Mouse (Mus musculus) adrenal gland, postnatal 10 days (tissue): Measurements from ENCODE around the gene Arhgap27. TPM values are rescaled to one million over a fixed set of nuclear protein-coding genes. Genes with fewer than 3 reads are reported as not detected.

Experiments used
- DNase-seq: peaks from one replicate; pipeline ENCODE4 v3.0.0; 2021; ENCODE audit warnings: mixed read lengths
- total RNA-seq, 2 experiments: library from RNA; stranded (reverse); gene quantifications; 2 replicates each; pipeline ENCODE4 v1.2.3; 2021

The Arhgap27 gene
- total RNA-seq, 2 experiments from 2014 or later = 23.1 to 24.5 TPM

- DNase-seq = no peak
These were observed 7.4 kb downstream of the Arhgap27 start for GRCm38 (mm10) chr11:103356032-103356571.

- DNase-seq = no peak
These were observed 8.2 kb downstream of the Arhgap27 start for GRCm38 (mm10) chr11:103355251-103355650.

- DNase-seq = no peak
These were observed 9.5 kb downstream of the Arhgap27 start for GRCm38 (mm10) chr11:103354033-103354432.

- DNase-seq = no peak
These were observed 11.2 kb downstream of the Arhgap27 start for GRCm38 (mm10) chr11:103352239-103352814.

GRCm38 (mm10) chr11:103350711-103351315 is 12.7 kb downstream of the Arhgap27 start:
- no peak for DNase-seq

- DNase-seq = no peak
These were observed 13.8 kb downstream of the Arhgap27 start for GRCm38 (mm10) chr11:103349699-103350098.

GRCm38 (mm10) chr11:103346657-103347056 is 16.8 kb downstream of the Arhgap27 start:
- no peak for DNase-seq

GRCm38 (mm10) chr11:103346236-103346635 is 17.3 kb downstream of the Arhgap27 start:
- no peak for DNase-seq

- DNase-seq = no peak
These were observed 17.9 kb downstream of the Arhgap27 start for GRCm38 (mm10) chr11:103345408-103346091.

GRCm38 (mm10) chr11:103344494-103345332 is 18.8 kb downstream of the Arhgap27 start:
- no peak for DNase-seq

- no peak for DNase-seq
These were observed 19.6 kb downstream of the Arhgap27 start for GRCm38 (mm10) chr11:103343881-103344280.

- DNase-seq = no peak
These were observed 20.4 kb downstream of the Arhgap27 start for GRCm38 (mm10) chr11:103343063-103343462.

- no peak for DNase-seq
These were observed 22.8 kb downstream of the Arhgap27 start for GRCm38 (mm10) chr11:103340677-103341076.

- DNase-seq = no peak
These were observed 23.4 kb downstream of the Arhgap27 start for GRCm38 (mm10) chr11:103340130-103340529.

GRCm38 (mm10) chr11:103339414-103340119 is 23.9 kb downstream of the Arhgap27 start:
- DNase-seq = peak; percentile 62

- DNase-seq = no peak
These were observed 24.8 kb downstream of the Arhgap27 start for GRCm38 (mm10) chr11:103338671-103339070.

GRCm38 (mm10) chr11:103338119-103338518 is 25.4 kb downstream of the Arhgap27 start:
- no peak for DNase-seq

- no peak for DNase-seq
These were observed 26.3 kb downstream of the Arhgap27 start for GRCm38 (mm10) chr11:103337180-103337579.

GRCm38 (mm10) chr11:103335561-103335960 is 27.9 kb downstream of the Arhgap27 start:
- no peak for DNase-seq

- DNase-seq = no peak
These were observed 28.6 kb downstream of the Arhgap27 start for GRCm38 (mm10) chr11:103334925-103335324.

GRCm38 (mm10) chr11:103333719-103334398 is 29.6 kb downstream of the Arhgap27 start:
- DNase-seq = peak; percentile 56
